Mouse (Mus musculus): ENCODE data around the gene Adpgk.
"Not testable (repeated sequence)": the region's sequence is repeated elsewhere in the genome, so short reads cannot be mapped to it uniquely, and the experiment has no call there.

Gene Adpgk

DNA sequence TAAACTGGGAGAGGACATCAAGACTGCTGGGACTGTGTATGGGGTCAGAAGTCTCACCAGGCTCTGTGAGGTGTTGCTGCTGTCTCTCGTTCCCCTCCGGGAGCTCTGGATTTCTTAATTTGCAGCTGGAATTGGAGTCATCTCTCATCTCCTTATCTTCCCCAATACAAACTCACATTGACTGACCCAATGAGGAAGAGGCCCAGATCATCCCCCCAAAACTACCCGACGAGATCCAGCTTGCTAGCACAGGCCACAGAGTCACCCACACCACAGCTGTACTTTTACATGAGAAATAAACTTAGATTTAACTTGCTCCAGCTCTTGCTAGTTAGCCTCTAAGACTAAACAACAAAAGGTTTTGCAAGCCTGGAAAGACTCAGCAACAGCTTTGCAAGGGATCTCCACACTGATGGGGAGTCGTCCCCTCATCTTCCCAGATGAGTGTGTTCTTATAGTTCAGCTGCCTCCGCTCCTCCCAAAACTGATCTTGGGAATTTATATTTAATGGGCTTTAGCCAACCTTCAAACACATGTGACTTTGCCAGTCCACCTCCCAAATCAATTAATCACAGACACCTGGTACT lies 1.7 kb upstream of the Adpgk start:
- DNase-seq (ENCODE audit: low spot score), result no peak

DNA sequence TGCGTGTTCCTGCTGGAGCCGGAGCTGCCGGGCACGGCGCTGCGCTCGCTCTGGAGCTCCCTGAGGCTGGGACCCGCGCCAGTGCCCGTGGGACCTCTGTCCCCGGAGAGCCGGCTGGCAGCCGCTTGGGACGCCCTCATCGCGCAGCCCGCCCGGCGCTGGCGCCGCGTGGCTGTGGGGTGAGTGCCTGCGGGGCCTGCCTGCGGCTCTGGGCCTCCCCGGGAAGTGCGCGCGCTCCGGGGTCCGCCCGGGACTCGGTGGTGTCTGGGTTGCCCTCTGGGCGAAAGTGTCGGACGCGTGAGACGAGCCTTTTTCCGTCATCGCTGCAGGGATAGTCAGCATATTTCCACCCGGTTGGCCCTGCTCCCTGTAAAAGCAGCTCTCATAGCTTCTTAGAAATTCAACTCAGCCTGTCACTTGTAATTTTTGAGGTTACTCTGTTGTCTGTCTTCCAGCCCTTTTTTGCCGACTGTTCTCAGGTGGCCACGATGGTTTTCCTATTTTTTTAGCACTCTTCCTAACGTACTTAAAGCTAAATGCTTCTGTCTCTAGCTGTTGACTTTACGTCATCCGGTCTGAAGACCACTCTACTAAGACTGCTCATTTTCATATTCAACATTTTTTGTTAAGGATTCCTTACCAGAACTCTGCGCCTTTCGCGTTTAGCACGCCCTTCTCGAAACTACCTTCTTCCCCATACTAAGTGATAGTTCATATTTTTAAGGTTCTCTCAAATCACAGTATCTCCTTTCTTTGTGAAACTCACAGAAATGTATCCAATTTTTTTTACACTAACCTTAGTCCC lies 532 bp downstream of the Adpgk start:
- peak; percentile 44 for DNase-seq (ENCODE audit: low spot score)

DNA sequence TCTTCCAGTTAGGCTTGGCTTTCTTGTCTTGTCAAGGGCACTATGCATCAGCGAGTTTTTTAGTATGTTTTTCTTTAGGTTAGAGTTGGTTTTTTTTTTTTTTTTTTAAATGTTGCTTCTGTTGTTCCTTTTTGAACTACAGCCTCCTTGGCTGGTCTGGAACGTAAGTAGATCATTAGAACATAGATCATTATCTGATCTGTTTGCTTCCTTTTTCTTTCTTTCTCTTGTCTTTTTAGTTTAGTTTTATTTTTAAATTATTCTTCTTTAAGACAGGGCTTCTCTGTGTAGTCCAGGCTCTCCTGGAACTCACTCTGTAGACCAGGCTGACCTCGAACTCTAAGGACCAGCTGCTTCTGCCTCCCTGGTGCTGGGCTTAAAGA lies 1.1 kb downstream of the Adpgk start:
- DNase-seq (ENCODE audit: low spot score), result no peak

DNA sequence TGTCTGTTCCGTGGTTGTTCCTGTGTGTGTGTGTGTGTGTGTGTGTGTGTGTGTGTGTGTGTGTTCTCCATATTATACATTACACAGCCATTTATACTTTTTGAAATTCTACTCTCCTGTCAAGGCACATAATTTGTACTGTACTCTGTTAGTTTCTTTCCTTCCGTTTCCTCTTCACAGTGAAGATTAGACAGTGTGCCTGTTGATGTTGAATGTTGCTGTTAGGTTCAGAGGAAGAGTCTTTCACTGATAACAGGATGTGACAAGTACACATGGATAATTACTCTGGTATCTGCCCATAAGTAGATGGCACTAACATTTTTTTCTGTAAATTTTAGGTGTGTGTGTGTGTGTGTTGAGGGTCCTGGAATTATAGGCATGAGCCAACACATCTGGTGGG lies 5.1 kb downstream of the Adpgk start:
- no peak for DNase-seq (ENCODE audit: low spot score)

DNA sequence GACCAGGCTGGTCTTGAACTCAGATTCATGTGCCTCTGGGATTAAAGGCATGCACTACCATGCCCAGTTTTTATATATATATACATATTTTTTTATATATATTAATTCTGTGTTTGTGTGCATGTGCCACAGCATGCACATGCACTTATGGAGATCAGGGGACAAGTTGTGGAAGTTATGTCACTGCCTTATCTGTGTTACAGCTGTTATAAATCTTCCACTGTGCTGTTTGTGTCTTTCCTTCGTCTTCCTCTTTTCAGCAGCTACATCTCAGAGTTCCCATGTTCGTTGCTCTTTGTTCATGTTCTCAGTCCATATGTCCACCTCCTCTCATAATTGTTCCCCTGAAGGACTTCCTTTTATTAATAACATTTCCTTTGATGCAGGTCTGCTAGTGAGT lies 16.5 kb downstream of the Adpgk start:
- no peak for DNase-seq (ENCODE audit: low spot score)

DNA sequence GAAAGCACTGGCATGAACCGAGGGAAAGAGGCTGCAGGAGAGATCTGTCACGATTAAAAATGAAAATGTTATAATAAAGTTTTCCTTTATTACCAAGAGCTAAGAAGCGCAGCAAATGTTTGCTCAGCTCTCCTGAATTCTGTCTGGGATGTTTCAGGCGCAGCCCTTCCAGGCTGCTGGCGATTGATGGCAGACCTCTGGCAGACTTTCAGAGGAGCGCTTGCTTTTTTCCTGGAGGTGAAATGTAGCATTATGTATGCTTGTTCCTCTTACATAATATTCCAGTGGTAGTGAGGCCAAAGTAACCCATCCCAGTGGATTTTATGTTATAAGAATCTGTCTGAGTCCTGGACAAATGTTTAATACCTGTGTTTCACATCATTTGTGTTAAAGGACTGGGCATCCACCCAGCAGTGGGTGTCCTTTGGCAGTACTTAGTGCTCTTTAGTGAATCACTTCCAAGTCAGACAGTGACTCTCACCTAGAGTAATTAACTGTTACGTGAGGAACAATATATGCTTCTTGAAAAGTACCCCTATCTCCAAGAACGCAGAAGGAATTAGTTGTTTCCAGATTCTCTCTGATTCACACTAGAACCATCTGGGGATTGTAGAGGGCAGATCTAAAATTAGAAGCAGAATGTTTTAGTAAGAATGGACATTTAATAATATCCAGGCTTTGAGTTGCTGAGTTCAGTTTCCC lies 19.4 kb downstream of the Adpgk start:
- no peak for DNase-seq (ENCODE audit: low spot score)

DNA sequence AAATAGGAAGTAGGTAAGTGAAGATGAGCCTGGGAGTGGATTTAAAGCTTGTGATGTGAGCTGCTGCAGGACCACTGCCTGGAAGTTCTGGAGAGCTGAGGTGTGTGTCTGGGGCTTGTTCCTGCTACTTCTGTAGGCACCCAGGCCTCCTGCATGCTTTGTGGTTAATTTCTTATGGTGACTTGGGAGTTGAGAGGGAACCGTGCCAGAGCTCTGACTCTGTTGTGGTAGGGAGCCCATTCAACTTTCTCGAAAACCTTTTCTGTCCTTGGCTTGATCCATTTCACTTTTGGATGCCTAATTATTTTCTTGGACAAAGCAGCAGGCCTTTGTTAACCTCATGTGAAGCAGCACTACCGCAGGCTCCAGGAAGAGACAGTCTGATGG lies 19.9 kb downstream of the Adpgk start:
- no peak for DNase-seq (ENCODE audit: low spot score)

DNA sequence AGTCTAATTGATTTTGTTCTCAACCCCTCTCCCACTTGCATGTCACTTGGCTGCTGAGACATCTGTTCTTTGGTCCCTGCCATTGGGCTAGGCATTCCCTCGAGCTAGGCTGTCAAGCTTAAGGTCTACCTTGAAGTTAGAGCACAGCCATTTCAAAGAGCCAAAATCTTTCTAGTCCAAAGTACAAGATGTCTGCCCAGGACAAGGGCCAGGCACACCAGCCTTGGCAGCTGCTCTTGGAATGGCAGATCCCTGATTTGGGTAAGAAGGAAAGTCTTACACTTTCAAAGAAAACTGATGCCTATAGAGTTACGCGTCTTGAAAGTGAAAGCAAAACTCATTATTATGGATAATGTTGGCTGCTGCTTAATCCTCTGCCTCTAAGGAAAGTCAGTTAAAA lies 24.8 kb downstream of the Adpgk start:
- DNase-seq (ENCODE audit: low spot score), result no peak

DNA sequence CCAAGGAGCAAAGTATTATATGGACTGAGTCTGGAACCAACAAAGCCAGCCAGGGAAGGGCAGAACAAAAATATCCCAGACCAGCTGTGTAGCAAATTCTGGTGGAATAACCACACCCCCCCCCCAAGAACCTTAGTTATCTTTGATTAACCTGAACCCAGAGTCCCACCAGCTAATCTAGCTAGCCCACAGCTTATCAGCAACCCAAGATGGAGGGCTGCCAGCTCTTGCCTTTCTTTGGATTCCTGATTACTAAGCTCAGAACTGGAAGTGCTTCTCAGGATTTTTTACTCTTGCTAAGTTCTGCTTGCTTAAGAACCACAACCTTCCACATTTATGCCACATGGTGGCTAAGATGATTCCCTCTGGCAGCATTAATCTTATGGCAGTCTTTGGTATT lies 33.0 kb downstream of the Adpgk start:
- no peak for DNase-seq (ENCODE audit: low spot score)

DNA sequence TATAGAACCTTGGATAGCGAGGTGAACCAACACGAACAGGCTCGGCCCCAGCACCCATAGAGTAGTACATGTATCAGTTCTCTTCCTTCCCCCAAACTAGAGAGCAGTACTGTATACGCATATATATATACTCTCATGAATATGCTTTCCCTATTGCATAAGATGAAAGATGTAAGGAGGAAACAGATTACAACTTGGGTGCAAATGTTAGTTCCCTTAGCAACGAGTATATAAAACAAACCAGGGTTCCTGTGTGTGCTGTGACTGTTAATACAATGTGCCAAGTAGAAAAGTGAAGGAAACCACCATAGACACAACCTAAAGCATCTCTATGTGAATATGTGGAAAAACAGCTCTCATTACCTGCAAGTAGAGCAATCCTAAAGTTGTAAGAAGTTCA lies 38.7 kb downstream of the Adpgk start:
- DNase-seq (ENCODE audit: low spot score), result no peak

DNA sequence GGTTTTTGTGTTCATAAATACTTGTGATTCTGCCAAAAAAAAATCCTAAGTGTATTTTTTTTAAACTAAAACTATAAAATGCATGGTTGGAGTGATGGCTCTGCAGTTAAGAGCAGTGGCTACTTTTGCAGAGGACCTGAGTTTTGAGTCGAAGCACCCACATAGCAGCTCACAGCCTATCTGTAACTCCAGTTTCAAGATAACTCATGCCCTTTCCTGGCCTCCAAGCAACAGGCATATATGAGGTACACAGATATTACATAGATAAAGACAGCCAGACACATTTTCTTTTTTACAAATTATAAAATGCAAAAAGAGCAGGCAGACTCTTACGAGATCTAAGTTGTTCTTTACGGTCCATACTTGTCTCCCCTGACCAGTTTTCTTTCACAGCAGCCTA lies 45.2 kb downstream of the Adpgk start:
- DNase-seq (ENCODE audit: low spot score), result no peak

DNA sequence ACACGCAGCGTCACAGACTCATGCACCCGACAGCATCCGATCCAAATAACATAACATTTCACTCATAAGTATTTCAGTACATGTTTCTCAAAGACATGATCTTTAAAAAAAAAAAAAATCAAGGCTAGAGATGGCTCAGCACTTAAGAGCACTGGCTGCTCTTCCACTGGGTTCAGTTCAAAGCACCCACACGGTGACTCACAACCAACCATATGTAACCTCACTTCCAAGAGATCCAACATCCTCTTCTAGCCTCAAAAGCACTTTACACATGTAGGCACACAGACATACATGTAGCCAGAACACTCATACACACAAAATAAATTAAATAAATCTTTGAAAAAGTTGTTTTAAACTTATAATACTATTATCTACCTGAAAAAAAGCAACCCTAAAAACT lies 46.5 kb downstream of the Adpgk start:
- no peak for DNase-seq (ENCODE audit: low spot score)

DNA sequence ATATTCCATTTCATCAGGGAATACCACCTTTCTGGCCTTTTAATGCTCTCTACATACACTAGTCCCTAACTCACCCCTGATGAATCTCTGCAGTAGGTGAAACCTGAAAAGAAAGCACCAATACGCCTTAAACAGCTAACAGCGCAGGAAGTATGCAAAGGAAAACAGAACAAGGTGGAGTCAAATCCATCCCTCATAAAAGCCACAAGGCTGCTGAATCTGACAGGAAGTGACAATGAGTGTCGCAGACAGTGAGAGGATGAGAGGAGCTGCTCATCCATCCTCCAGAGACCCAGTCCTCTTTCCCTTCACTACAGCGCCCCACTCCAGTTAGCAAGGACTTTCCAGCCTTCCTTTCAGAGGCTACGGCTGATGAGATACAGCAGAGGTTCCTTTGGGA lies 47.1 kb downstream of the Adpgk start:
- no peak for DNase-seq (ENCODE audit: low spot score)

DNA sequence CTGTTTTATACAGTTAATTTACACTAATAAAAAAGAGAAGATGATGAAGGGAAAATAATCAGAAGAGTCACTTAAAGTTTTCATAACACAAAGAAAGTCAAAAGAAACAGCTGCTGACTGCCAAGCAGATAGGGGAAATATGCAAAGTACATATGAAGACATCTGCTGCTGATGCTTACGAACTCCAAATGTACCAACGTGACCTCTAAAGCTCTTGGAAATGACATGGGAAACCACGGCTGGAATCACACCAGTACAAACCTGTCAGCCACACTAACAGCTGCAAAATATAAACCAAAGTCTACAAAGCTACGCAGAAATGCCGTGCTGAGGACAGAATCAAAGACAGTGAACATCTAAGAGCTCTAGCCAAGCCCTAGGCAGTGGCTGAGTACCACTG lies 47.7 kb downstream of the Adpgk start:
- DNase-seq (ENCODE audit: low spot score), result no peak

DNA sequence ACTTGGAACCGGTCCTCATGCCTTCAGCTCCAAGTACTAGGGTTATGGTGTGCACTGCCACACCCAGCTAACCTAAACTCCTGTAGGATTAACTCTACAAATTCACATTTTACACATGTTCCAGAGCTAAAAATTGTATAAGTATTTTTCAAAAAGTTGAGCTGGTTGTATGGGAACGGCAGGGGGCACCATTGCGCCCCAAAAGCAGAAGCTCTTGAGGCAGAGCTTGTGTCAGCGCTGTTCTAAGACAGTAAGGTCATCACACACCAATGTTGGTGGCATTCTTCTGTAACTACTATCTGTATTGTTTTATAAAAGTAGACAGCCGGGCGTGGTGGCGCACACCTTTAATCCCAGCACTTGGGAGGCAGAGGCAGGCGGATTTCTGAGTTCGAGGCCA lies 48.6 kb downstream of the Adpgk start:
- DNase-seq (ENCODE audit: low spot score), result peak; percentile 34

DNA sequence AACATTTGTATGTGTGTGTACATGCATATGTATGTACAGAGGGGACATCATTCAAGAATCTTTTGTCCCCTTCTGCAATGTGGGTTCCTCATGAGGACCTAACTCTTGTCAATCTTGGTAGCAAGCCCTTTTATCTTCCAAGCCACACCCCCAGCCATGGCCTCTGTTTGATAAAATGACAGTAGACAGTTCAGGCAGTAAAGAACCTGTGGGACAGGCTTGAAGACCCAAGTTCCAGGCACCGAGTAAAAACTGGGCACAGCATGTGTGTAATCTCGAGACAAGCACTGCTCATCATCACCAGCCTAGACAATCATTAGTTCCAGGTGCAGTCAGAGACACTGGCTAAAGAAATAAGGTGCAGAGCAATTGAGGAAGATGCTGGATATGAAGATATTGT lies 54.8 kb downstream of the Adpgk start:
- no peak for DNase-seq (ENCODE audit: low spot score)

DNA sequence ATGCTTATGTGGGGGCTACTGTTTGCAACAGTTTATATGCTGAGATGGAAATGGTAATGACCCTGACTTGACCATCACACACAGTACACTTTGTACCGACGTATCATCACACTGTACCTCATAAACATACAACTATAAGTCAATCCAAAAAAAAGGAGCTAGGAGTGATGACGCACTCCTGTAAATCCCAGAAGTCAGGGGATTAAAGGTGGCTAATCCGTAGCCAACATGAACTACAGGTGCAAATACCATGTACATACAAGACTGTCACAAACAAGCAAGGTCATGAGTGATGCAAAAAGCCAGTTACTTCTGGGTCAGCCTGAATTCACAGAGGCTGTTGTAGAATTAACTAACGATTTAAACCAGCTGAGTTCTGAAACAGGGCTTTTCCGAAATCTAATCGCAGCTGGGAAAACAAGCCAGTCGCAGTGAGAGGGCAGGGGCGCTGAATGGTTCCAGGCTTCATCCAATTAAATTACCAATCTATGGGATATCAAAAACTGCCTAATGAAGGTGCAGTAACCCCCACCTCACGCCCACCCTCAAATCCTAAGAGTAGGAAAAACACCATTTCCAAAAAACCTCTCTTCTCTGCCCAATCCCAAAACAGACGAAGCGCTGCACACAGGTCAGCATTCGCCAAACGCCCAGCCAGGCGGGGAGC lies 61.4 kb downstream of the Adpgk start:
- peak; percentile 4 for DNase-seq (ENCODE audit: low spot score)

DNA sequence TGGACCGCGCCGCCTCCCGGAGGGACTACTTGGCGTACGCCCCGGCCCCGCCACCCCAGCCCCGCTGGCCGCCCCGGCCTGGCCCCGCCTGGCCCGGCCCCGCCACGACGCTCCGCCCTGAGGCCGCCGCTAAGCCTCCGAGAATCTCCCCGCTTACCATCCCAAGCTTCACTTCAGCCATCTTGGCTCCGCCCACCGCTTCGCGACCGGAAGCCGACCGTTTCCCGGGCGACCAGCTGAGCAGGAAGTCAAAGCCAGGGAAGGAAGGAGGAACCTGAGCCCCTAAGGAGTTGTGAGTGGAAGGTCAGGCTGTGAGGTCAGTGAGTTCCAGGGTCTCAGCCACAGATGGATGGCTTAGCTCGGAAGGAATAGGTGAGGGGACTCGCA lies 61.9 kb downstream of the Adpgk start, which contains the start of gene Bbs4:
Bbs4 (minus strand) TSS at position 256 of the 387 bp plus-strand sequence.
- DNase-seq (ENCODE audit: low spot score), result peak; percentile 97

DNA sequence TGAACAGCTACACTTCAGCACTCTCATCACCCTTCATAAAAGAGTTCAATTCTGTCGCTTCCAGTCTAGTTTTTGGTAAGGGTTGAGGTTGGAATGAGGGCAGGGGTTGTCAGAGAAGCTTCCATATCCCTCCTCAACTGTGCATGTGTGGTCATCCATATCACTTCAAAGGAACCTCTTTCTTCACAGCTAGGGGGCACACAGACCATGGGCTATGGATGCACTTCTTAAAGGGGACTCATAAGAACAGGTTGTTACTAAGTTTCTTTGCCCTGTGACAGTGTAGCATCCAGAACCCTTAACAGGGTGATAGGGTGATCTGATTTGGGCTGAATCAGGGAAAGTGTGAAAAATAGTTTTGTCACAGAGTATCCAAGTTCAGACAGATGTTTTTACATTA lies 66.7 kb downstream of the Adpgk start:
- not testable (repeated sequence) for DNase-seq (ENCODE audit: low spot score)

DNA sequence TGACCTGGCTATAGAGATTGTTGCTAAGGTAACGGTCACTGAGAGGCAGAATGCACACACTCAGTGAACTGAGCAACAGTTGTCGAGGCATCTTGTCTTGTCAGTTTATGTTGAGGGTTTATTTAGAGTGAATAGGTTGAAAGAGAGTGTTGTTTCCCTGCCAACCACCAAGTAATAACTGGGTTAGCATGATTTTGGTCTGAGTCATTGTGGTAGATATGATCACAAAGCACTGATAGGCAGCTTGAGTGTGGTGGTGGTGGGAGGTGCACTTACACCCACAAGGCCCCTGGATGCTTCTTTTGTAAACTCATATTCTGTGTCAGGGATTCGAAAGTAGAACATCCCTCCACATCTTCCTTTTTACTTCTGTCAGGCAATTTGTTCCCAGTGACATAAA lies 69.1 kb downstream of the Adpgk start:
- DNase-seq (ENCODE audit: low spot score), result not testable (repeated sequence)

DNA sequence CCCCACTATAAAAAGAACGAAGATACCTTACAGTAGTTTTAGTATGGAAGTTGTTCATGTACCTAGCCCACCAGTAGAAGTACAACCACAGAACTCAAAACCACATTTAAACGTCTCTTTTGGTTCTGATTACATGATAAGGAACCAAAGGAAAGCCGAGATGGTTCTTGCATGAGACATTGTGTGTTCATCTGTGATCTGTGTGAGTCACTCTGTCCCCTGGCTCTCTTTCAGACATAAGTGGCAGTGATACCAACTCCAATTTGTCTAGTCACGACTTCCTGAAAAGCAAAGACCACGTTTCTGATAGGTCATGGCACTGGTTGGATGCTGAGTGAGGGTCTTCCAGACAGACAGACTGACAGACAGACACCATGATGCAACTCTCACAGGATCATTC lies 77.9 kb downstream of the Adpgk start:
- DNase-seq (ENCODE audit: low spot score), result no peak

DNA sequence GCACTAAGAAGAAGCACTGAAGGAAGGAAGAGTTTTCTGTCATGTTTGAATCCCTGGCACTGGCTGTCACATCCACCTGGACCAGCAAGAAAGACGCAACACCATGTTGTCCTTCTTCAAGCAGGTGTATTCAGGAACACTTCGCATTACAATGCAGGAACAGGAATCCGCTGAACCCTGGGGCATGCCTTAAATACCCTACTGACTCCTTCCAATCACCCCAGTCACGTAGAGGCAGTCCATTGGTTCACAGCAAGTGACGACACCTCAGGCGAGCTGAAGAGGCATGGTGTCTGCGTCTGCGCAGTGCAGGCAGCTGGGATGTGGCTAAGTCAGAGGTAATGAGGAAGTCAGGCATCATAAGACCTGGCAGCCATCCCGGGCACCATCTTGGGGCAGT lies 78.3 kb downstream of the Adpgk start:
- no peak for DNase-seq (ENCODE audit: low spot score)

All from embryo, embryonic 10 days (tissue).